Mouse (Mus musculus): ENCODE measurements at regions not wholly inside any gene's neighbourhood (a gene's known extent, or its start where the extent isn't known, plus 50 kb on each side); places are given as distances from the start of the nearest gene placed in this dataset.

DNA sequence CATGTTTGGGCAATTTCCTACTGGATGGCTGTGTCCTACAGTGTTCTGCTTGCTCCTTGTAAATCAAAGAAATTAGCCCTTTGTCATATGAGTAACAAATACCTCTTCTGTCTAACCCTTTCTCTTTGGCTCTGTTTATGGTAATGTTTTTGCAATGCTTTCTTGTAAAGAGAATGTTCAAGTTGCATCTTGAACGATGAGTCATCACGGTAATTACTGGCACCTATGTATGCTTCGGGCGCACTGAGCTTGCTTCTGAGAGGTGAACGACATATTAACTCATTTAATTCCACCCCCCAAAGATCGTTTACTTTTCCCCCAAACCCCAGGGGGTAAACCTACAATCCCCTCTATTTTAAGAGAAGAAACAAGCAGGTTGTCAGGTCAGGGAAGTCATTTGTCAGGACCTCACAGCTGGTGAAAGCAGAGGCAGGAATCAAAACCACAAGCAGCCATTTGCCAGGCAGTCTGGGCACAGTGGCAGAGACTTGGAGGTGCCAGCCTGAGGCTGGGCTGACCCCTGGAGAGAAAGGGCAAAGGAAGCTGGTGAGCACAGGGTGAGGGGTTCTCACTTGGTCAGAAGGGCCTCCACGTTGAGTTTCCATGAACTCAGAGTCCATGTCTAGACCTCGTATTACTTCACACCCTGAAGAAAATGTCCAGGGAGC is 87.6 kb upstream of the Atp1a1 start:
- no peak for DNase-seq

DNA sequence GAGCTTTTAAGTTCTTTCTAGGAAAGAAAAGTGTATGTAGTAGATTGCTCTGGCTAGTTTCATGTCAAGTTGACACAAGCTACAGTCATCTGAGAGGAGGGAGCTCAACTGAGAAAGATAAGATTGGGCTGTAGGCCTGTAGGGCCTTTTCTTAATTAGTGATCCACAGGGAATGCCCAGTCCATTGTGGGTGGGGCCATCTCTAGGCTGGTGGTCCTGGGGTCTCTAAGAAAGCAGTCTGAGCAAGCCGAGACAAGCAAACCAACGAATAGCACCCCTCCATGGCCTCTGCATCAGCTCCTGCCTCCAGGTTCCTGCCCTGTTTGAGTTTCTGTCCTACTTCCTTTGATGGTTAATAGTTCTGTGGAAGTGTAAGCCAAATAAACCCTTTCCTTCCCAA is 86.3 kb upstream of the Atp1a1 start:
- DNase-seq, result no peak

DNA sequence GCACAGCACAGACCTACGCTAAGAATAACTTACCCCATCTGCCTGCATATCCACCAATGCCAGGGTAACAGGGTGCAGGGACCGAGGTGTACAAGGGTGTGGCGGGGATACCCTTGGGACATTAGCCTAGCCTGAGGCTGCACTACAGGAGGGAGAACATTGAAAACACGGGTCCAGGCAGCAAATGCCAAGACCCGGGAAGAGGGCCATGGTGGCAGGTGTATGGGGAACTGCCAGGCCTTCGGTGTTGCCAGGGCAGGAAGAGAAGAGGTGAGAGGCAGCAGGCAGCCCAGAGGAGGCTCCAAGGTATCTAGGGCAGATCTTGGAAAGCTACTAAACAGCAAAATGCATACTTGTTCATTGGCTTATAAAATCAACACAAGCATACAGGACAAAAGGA is 85.7 kb upstream of the Atp1a1 start:
- DNase-seq, result peak; percentile 97 to 99

DNA sequence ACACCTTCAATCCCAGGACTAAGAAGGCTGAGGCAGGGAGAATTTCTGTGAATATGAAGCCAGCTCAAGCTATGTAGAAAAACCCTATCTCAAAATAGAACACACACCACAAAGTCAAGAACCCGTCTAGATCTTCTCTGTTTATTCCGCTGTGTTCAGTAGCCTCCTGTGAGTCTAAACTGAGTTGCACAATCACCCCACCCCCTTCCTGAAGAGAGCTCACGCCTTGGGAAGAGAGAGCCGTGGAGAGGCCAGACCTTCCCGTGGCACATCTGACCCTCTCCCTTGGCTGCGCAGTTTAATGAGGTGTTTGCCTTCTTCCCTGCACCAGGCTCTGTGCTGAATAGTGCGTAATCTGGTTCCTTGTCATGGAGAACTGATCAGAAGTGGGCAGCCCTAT is 80.7 kb upstream of the Atp1a1 start:
- no peak for DNase-seq

DNA sequence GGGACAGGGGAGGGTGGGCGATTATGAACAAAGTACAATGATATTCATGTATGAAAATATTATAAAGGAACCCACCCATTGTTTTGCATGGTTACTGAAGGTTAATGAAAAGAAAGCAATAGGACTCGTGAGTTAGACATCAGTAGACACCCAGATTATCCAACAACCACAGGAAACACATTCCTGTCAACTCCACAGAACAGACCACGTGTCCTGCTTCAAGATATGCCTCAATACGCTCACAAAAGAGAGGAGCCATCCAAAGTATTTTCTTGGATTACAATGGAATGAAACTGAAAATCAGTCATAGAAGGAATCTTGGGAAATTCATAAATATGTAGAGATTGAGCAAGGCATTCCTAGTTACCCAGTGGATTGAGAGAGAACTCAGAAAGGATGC is 68.5 kb upstream of the Atp1a1 start:
- DNase-seq, result no peak

DNA sequence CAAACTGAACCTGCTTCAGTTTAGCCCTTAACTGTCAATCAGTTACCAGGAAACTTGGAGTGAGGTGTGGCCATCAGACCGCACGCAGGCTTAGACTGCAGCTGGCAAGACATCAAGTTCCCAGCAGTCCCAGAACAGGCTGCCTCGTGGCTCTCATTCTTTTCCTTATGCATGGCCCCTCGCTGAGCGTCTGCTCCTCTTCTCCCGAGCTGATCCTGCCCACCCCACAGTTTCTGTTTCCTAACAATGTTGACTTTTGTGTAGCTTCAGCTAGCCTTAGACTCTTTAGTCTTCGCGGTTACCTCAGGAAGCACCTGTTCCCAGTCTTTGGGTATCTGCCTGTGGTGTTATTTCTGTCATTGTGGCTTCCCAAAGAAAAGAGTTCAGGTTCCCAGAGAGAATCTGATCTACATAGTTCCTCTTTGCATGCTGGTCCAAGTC is 66.1 kb upstream of the Atp1a1 start:
- peak; percentile 49 to 57 for DNase-seq

DNA sequence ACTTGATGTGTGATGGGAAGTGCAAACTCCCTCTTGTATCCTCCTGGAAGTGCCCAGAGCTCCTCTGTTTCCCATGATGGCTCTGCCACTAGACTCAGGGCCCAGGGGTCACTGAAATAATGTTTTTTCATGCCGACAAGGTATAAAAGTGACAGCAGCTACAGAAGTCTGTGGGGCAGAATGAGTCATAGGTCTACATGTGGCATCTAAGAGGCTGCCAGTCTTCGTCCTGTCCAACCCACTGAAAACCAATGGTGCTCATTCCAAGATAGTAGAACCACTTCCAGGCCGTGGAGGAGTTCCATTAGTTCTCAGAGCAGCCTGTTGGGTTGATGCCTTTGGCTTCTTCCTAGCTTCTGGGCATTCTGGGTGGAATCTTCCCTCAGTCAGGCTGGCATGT is 65.3 kb upstream of the Atp1a1 start:
- peak; percentile 48 to 51 for DNase-seq

DNA sequence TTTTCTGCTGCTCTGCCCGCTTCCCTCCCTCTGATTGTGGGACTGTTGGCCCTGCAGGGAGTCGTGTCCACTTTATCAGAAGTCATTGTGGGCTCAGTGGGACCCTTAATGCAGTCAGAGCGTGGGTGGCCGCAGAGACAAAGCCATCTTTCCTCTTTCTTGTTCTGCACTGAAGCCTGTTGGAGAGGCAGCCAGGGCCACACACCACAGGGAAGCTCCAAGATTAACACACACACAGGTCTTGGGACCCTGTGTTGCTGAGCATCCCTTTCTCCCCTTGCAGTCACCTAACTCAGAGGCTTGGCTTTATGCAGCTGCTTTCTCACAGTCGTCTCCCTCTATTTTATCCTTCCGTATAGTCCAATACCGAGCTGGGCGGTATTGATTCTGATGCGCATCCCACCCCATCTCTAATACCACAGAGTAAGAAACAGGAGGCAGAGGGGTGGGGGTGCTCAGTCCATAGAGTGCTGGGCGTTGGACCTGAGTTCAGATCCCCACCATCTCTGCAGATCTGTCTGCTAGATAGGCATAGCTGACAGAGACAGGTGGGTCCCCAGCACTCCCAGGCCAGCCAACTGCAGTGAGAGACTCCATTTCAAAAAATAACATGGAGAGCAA is 63.4 kb upstream of the Atp1a1 start:
- no peak for DNase-seq

DNA sequence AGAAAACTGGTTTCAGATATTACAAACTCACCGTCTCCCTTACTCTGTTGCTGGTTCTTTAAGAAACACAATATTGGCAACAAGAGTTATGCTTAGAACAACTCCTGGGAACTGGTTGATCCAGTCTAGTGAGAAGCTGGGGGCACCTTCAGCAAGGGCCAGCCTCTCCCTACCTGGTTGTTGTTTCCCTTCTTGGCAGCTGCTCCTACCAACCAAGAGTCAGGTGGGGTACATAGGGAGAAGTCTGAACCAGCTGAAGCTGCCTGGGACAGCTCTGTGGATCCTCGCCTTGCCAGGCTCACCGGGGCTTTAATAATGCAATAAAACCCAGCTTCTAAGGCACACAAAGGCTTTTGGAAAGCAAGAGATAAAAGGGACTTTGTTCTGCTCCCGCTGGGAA is 62.7 kb upstream of the Atp1a1 start:
- no peak for DNase-seq

DNA sequence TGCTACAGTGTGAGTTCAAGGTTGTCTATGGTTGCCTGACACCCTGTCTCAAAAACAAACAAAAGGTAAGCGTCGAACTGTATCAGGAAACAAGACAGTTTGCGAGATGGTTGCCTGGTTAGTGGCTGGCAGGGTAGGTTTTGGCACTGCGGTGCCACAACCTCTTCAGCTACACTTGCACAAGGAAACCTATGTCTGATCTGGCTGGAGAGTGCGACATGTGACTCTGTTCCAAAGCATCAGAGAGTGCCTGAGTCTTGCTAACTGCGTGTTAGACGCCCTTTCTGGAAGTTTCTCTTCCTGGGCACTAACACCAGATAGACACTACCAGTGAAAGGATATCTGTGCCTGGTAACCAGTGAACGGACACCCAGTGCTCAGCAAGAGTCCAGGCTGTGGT is 62.1 kb upstream of the Atp1a1 start:
- no peak for DNase-seq

DNA sequence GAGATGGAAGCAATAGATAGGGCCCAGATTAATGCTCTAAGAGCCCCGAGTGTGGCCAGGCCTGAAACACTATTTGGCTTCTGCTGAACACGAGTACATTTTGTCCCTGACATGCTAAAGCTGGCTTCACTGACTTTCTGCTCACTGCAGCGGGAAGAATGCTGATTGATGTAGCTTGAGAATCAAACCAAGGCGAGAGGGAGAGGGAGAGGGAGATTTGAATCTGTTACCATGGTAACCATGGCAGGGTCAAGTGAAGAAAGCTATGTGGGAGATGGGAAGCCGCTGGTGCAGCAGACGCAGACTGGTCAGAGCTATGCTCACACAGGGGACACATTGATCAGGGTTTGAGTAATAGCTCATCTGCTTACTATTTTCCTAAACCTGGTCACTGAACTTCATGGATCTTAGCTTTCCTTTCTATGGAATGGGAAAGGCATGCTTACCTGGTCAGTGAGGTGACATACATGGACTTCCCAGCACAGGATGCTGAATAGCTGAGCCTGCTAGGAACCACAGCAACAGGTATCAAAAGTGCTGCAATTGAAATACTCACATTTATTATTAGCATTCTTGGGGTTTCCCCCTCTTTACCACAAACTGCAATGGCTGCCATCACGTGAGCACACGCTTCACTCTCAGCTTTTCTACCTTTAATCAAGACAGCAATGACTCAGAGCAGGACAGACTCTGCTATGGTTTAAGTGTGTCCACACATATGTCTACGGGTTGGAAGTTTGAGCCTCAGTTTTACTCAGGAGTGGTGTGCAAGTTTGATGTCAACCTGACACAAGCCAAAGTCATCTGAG is 56.9 kb upstream of the Atp1a1 start:
- DNase-seq, result peak in 1 of 2 experiments; percentile 22

DNA sequence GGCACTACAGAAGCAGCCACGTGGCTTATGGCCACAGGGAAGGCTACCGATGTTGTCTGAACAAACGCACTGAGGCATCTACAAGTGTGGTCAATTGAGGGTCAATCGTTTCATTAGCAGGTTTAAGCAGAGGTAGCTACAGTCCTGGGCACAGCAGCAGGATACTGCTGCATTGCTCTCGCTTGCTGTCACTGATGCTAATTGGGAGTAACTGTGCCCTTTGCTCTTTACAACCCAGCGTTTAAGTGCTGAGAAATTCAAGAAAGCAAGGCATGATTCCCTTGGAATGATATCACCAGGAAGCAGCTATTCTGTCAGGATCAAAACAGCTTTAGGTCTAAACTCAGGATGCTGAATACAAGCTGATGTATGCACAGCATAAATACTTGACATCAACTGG is 56.2 kb upstream of the Atp1a1 start:
- DNase-seq, result no peak

DNA sequence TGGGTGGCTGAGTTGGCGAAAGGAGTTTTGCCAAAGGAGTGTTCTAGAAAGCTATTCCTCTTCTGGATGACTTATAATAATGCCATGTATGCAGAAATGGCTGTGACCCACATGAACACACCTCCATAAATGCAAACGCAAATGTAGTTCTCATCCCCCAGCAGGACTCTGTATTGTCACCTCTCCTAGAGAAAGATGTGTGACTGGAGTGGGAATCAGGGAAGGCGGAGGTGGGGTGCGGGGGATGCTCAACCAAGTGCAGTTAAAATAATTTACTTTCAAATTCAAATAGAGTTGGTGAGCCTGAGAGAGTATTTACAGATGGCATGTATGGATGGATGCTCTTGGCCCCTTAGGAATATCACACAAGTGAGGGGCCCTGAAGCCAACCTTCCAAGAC is 55.7 kb upstream of the Atp1a1 start:
- DNase-seq, result no peak

DNA sequence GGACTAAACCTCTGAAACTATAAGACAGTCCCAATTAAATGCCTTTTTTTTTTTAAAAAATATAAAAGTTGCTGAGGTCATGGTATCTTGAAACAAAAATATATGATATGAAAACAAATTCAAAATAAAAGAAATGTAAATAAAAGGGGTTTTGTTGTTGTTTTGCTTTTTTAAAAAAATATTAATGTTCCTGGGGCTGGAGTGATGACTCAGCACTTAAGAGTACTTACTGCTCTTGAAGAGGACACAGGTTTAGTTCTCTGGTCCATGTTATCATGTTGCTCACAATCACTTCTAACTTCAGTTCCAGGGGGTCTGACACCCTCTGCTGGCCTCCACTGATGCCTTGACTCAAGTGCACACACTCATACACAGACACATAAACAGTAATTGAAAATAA is 53.5 kb upstream of the Atp1a1 start:
- no peak for DNase-seq

DNA sequence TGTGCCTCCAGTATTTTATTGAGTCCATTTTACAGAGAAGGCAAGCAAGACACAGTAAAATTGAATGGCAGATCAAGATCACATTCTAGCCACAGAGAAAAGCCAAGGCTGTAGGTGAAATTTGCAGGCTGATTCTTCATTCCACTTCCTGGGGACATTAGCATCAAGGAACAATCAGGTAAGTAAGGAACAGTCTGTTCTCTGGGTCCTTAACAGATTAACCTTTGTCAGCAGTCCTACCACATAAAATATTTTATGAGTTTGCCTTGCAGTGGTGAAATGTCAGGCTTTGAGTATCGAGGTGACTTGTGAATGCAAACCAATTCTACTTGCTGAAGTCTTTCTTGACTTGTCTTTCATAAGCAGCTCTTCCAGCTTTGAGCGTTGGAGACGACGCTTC is 50.2 kb upstream of the Atp1a1 start:
- no peak for DNase-seq

All from cerebellum, postnatal 25 days (tissue).